Mouse (Mus musculus) layer of hippocampus, adult 11-12 months (tissue): ENCODE data around the gene Slc9a2.

ENCODE experiments used
- DNase-seq: peaks from one replicate; pipeline ENCODE4 v3.0.0; 2022; ENCODE audit warnings: low spot score

Gene Slc9a2

GRCm38 (mm10) chr1:40788956-40789355 lies 108.6 kb downstream of the Slc9a2 start:
- no peak for DNase-seq

GRCm38 (mm10) chr1:40789666-40790233 lies 109.4 kb downstream of the Slc9a2 start:
- DNase-seq, result no peak

DNA sequence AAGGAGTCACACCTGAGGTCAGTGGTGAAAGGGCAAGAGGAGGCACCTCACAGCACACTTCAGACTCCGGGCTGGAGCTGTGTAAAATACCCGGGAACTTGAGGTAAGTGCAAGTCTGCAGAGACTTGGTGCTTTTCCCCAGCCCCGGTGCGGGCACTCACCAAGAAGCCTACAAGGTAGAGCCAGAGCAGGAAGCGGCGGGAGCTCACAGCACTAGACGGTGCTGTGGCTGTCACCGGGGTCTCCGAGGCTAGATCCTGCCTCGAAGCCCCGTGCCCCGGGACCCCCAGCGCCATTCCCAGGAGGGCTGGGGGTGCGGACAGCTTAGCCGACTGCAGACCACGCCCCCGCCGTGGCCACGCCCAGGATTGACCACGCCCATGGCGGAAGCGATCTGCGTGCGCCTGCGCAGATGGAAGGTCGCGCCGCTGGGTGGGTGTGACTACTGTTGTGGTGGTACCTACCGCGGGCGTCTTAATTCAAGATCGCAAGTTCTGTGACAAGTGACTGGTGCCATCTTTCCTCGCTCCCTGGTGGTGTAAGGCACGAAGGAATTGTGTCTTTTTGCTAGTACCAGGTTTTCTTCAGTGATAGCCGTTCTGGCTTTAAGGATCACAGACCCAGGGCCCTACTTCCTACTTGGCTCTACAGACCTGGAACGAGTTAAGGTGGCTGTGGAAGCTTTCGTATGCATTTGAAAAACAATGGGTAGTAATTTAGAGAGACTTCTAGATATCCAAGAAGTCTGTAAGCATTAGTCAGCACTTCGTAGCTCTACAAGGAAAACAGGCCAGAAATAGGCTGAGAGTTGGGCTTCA lies 110.2 kb downstream of the Slc9a2 start, which contains the start of gene Mfsd9:
TSS of gene Mfsd9 (minus strand) at position 364 of the 818 bp plus-strand sequence.
- DNase-seq, result peak; percentile 91

DNA sequence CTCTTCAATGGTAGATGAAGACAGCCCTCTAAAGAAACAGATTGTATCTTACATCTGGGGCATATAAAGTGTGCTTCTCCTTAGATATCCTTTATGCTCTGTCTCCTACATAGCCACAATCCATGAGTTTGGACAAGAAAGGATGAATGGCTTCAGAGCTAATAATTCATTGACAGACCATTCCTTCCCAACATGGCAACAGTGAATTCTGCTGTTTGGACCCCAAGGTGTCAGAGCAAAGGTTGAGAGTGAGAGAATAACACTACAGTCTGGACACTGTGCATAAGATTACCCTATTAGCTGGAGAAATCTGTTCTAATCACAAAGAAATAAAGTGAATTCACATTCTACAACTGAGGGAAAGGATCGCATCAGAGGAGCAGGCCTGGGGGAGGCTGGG lies 115.1 kb downstream of the Slc9a2 start:
- DNase-seq, result no peak

GRCm38 (mm10) chr1:40797348-40797747 lies 117.0 kb downstream of the Slc9a2 start:
- peak; percentile 81 for DNase-seq

- no peak for DNase-seq
These were observed 118.7 kb downstream of the Slc9a2 start for GRCm38 (mm10) chr1:40799121-40799520.

GRCm38 (mm10) chr1:40800908-40801307 lies 120.5 kb downstream of the Slc9a2 start:
- DNase-seq, result no peak

DNA sequence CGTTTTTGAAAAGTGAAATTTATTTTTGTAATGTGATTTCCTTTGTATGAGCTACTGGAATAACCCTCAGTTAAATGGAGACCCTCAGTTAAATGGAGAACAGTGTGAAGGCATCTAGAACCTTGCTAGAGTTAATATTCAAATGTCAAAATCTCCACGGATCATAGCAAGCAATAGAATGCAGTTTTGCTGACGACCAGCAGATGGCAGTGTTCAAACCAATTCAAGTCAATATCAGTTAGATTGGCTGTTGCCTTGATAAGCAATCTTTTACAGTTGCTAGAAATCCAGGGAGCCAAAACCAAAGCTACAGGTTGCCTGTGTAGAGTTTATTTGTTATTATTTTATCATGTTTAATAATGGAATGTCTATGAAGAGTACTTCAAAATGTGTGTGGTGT lies 122.4 kb downstream of the Slc9a2 start:
- peak; percentile 71 for DNase-seq

DNA sequence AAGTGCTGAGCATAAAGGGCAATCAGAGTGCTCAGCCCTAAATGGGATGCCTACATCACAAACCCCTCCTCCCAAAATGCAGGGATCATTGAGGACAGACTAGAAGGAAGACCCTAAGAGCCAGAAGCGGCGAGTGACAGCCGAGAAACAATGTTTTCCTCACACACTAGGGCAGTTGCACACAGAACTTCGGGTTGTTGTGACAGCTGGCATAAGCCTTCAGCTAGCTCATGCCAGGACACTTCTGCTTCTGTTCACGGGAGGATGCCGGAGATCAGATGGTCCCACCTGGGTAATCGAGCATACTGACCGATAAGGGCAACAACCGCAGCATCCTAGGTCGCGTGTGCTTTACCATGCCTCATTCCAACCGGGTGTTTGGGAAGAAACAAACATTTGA lies 123.7 kb downstream of the Slc9a2 start:
- DNase-seq, result no peak

- no peak for DNase-seq
These were observed 125.0 kb downstream of the Slc9a2 start, which contains the start of gene Tmem182 for GRCm38 (mm10) chr1:40805351-40805750. Gene Tmem182 (plus strand): TSS chr1:40805601.

- DNase-seq, result no peak
These were observed 125.5 kb downstream of the Slc9a2 start for GRCm38 (mm10) chr1:40805891-40806290.

- no peak for DNase-seq
These were observed 128.3 kb downstream of the Slc9a2 start for GRCm38 (mm10) chr1:40808643-40809042.

GRCm38 (mm10) chr1:40815071-40815845 lies 134.9 kb downstream of the Slc9a2 start:
- no peak for DNase-seq
